Mouse (Mus musculus): ENCODE data around the gene Socs3. TPM values are rescaled to one million over a fixed set of nuclear protein-coding genes. Genes with fewer than 3 reads are reported as not detected.

Socs3 gene
- total and polyA plus RNA-seq, 2 experiments: 2.0 to 7.5 TPM

DNA sequence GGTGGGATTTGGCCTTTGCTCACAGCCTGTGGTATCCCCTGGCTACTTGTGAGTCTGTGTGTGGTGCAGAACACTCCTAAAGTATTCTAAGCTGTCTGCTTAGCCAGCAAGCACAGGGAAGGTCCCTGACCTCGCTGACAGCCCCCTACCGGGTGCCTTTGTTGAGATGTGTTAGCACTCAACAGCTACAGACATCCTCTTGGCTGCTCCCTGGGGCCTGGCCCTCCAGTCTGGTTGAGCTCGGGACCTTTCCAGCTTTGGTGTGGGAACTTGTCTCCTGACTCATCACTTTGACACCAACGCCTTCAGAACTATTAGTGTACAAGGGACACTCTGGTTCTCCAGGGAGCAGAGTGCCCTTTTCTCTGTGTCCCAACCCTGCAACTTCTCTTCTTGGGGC lies 28.0 kb downstream of the Socs3 start:
- peaks cover 5% of the 10 kb centered on the region; the same call in 1 of the 2 replicates for H3K4me1 ChIP-seq (ENCODE audit: control insufficient read depth, insufficient read depth, low read length)
- WGBS: 68% methylated on average over 4 of the region's 4 CpGs
- H3K9ac ChIP-seq (ENCODE audit: low read depth, low read length): no peak overlapping the region
- H3K36me3 ChIP-seq (ENCODE audit: control insufficient read depth, insufficient read depth, low read length): no peaks in the 10 kb centered on the region
- H3K27ac ChIP-seq (replicated peaks; ENCODE audit: insufficient read depth, low read depth, low read length): no peak overlapping the region
- no peak overlapping the region for H3K4me3 ChIP-seq (ENCODE audit: insufficient read depth, low read depth, low read length)
- H3K27me3 ChIP-seq (ENCODE audit: control insufficient read depth, insufficient read depth, low read length): no peaks in the 10 kb centered on the region
- TF ChIP-seq POLR2A (IDR thresholded peaks at IDR 0.05; ENCODE audit: extremely low read depth, insufficient read depth, low read length): no peak
- no peak for TF ChIP-seq CTCF (IDR thresholded peaks at IDR 0.05; ENCODE audit: low read depth, low read length)
- no peak for DNase-seq (ENCODE audit: extremely low read depth, low read depth, low spot score)
- no peaks in the 10 kb centered on the region for H3K79me2 ChIP-seq (ENCODE audit: control insufficient read depth, insufficient read depth, low read length)

DNA sequence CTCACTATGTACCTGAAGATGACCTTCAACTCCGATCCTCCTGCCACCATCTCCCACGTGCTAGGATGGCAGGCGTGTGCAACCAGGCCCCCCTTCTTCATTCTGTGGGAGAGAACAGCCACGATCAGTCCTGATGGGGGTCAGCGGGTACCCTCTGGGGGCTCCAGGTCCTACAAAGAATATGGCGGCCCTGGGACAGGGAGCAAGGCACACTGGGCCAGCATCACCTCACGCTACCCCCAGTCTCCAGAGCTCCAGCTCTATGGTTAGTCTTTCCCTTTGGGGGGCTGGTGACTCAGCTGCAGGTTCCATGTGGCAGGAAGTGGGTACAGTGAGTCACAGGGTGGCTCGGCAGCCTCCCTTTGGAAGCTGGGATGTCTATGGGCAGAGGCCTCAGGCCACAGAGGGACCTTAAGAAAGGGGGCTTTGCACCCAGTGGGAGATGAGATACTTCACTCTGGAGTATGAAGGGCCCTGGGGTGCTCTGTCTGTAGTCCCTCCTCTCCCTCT lies 28.5 kb downstream of the Socs3 start:
- DNase-seq (ENCODE audit: extremely low read depth, low read depth, low spot score): no peak
- Histone ChIP-seq H3K9ac (ENCODE audit: low read depth, low read length) (no peak overlapping the region), H3K27me3 (ENCODE audit: control insufficient read depth, insufficient read depth, low read length) (no peaks in the 10 kb centered on the region), H3K36me3 (ENCODE audit: control insufficient read depth, insufficient read depth, low read length) (no peaks in the 10 kb centered on the region), H3K4me1 (ENCODE audit: control insufficient read depth, insufficient read depth, low read length) (peaks cover 6% of the 10 kb centered on the region), H3K79me2 (ENCODE audit: control insufficient read depth, insufficient read depth, low read length) (no peaks in the 10 kb centered on the region), H3K27ac (replicated peaks; ENCODE audit: insufficient read depth, low read depth, low read length) (no peak overlapping the region), H3K4me3 (ENCODE audit: insufficient read depth, low read depth, low read length) (no peak overlapping the region)
- TF ChIP-seq CTCF (IDR thresholded peaks at IDR 0.05; ENCODE audit: low read depth, low read length) (no peak), POLR2A (IDR thresholded peaks at IDR 0.05; ENCODE audit: extremely low read depth, insufficient read depth, low read length) (no peak)
- WGBS: 91% methylated on average over 8 of the region's 8 CpGs

DNA sequence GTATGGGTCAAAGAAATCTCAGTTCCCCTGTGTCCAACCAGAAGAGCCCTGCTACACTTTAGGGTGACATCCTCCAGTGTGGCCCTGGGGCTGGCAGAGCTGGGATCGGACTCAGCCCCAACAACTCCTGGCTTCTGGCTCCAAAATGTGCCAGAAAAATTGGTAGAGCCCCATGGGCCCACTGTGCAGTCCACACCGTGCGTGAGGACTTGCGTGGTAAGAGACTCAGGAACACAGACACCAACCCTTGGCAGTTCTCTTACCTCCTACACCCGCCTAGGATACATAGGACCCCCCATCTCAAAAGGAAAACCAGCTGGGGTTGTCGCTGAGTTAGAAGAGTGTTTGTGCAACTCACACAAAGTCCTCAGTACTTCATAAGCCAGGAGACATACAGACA lies 29.0 kb downstream of the Socs3 start:
- Histone ChIP-seq H3K4me1 (ENCODE audit: control insufficient read depth, insufficient read depth, low read length) (peaks cover 9% of the 10 kb centered on the region), H3K36me3 (ENCODE audit: control insufficient read depth, insufficient read depth, low read length) (no peaks in the 10 kb centered on the region), H3K9ac (ENCODE audit: low read depth, low read length) (no peak overlapping the region), H3K27ac (replicated peaks; ENCODE audit: insufficient read depth, low read depth, low read length) (no peak overlapping the region), H3K79me2 (ENCODE audit: control insufficient read depth, insufficient read depth, low read length) (no peaks in the 10 kb centered on the region), H3K27me3 (ENCODE audit: control insufficient read depth, insufficient read depth, low read length) (no peaks in the 10 kb centered on the region), H3K4me3 (ENCODE audit: insufficient read depth, low read depth, low read length) (no peak overlapping the region)
- WGBS: 98% methylated on average over 6 of the region's 6 CpGs
- no peak for DNase-seq (ENCODE audit: extremely low read depth, low read depth, low spot score)
- no peak for TF ChIP-seq CTCF (IDR thresholded peaks at IDR 0.05; ENCODE audit: low read depth, low read length)
- no peak for TF ChIP-seq POLR2A (IDR thresholded peaks at IDR 0.05; ENCODE audit: extremely low read depth, insufficient read depth, low read length)

DNA sequence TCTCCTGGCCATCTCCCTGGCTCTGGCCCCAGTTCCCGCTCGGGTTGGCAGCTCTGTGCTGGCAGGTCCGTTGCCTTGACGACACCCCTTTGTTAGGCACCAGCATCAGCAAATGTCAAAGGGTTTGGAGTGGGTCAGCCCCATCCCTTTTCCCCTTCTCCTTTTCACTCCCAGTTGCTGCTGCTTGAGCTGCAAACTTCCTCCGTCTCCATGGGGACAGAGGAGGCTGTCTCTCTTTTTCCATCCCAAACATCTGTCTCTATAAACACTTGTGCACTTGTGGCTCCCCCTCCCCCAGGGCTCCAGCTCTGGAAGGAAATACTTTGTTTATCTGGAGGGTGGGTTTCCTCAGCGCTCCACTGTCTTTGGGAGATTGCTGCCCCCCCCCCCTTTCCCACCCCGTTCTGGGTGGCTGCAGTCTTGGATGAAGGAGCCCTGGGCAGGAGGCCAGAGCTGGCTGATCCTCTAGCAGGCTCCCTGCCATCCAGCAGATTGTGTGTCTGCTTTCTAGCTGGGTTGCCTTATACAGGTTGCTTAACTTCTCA lies 30.0 kb downstream of the Socs3 start:
- Histone ChIP-seq H3K79me2 (ENCODE audit: control insufficient read depth, insufficient read depth, low read length) (no peaks in the 10 kb centered on the region), H3K27ac (replicated peaks; ENCODE audit: insufficient read depth, low read depth, low read length) (0 out of 2 replicates have a peak overlapping the region, but pooled peaks have one; percentile 2), H3K36me3 (ENCODE audit: control insufficient read depth, insufficient read depth, low read length) (no peaks in the 10 kb centered on the region), H3K4me3 (ENCODE audit: insufficient read depth, low read depth, low read length) (no peak overlapping the region), H3K27me3 (ENCODE audit: control insufficient read depth, insufficient read depth, low read length) (no peaks in the 10 kb centered on the region), H3K9ac (ENCODE audit: low read depth, low read length) (no peak overlapping the region), H3K4me1 (ENCODE audit: control insufficient read depth, insufficient read depth, low read length) (peaks cover 10% of the 10 kb centered on the region)
- WGBS: 12% methylated on average over 7 of the region's 7 CpGs
- peak; percentile 41 for DNase-seq (ENCODE audit: extremely low read depth, low read depth, low spot score)
- TF ChIP-seq POLR2A (IDR thresholded peaks at IDR 0.05; ENCODE audit: extremely low read depth, insufficient read depth, low read length) (no peak), CTCF (IDR thresholded peaks at IDR 0.05; ENCODE audit: low read depth, low read length) (no peak)

DNA sequence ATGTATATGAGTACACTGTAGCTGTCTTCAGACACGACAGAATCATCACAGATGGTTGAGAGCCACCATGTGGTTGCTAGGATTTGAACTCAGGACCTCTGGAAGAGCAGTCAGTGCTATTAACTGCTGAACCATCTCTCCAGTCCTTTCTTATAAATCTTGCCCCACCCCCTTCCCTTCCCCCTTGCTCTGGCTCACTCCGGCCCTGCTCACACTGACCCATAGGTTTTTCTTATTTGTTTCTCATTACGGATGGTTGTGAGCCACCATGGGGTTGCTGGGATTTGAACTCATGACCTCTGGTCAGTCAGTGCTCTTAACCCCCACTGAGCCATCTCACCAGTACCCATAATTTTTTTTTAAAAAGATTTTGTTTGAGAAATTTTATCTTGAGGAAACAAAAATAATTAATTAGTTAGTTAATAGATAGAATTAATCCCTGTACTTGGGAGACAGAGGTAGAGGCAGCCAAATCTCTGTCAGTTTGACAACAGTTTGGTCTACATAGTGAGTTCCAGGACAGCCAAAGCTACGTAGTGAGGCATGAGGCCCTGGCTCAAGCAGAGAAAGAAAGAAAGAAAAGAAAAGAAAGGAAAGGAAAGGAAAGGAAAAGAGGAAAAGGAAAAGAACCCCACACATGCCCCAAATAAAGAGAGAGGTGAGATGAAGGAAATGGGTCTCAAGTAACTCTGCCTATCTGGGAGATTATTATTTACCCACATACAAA lies 30.7 kb downstream of the Socs3 start:
- Histone ChIP-seq H3K4me1 (ENCODE audit: control insufficient read depth, insufficient read depth, low read length) (peaks cover 10% of the 10 kb centered on the region), H3K36me3 (ENCODE audit: control insufficient read depth, insufficient read depth, low read length) (no peaks in the 10 kb centered on the region), H3K27ac (replicated peaks; ENCODE audit: insufficient read depth, low read depth, low read length) (no peak overlapping the region), H3K79me2 (ENCODE audit: control insufficient read depth, insufficient read depth, low read length) (no peaks in the 10 kb centered on the region), H3K27me3 (ENCODE audit: control insufficient read depth, insufficient read depth, low read length) (no peaks in the 10 kb centered on the region), H3K4me3 (ENCODE audit: insufficient read depth, low read depth, low read length) (no peak overlapping the region), H3K9ac (ENCODE audit: low read depth, low read length) (no peak overlapping the region)
- DNase-seq (ENCODE audit: extremely low read depth, low read depth, low spot score): no peak
- TF ChIP-seq POLR2A (IDR thresholded peaks at IDR 0.05; ENCODE audit: extremely low read depth, insufficient read depth, low read length) (no peak), CTCF (IDR thresholded peaks at IDR 0.05; ENCODE audit: low read depth, low read length) (no peak)
- WGBS: 70% methylated on average over 4 of the region's 4 CpGs

DNA sequence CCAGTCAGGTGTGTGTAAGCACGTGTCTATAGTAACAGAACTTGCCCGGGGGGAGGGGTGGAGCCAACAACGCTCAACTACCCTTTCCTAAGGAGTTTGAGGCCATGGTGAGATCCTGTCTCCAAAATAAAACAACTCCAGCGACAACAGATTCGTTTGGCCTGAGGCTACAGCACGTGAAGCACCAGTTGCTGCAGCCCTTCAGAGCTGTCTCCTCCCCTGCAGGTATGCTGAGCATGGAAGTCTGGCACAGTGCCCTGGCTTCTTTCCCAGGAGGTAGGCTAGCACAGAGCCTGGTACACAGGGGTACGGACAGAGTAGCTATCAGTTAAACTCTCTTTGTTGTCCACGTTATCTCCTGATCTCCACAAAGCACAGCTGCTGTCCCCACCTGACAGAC lies 33.6 kb downstream of the Socs3 start:
- TF ChIP-seq CTCF (IDR thresholded peaks at IDR 0.05; ENCODE audit: low read depth, low read length) (no peak), POLR2A (IDR thresholded peaks at IDR 0.05; ENCODE audit: extremely low read depth, insufficient read depth, low read length) (no peak)
- no peaks in the 10 kb centered on the region for H3K79me2 ChIP-seq (ENCODE audit: control insufficient read depth, insufficient read depth, low read length)
- 17% methylated on average over 8 of the region's 8 CpGs for WGBS
- H3K4me1 ChIP-seq (ENCODE audit: control insufficient read depth, insufficient read depth, low read length): peaks cover 10% of the 10 kb centered on the region
- no peak overlapping the region for H3K4me3 ChIP-seq (ENCODE audit: insufficient read depth, low read depth, low read length)
- no peaks in the 10 kb centered on the region for H3K27me3 ChIP-seq (ENCODE audit: control insufficient read depth, insufficient read depth, low read length)
- H3K27ac ChIP-seq (replicated peaks; ENCODE audit: insufficient read depth, low read depth, low read length): peak overlapping the region; percentile 59; the same call in 1 of the 2 replicates
- H3K9ac ChIP-seq (ENCODE audit: low read depth, low read length): no peak overlapping the region; the same call in 1 of the 2 replicates
- H3K36me3 ChIP-seq (ENCODE audit: control insufficient read depth, insufficient read depth, low read length): no peaks in the 10 kb centered on the region
- peak; percentile 79 for DNase-seq (ENCODE audit: extremely low read depth, low read depth, low spot score)
